Mouse (Mus musculus) hindlimb bud, embryonic 11.5 days (tissue): Measurements from ENCODE around the gene Gm17304.

Experiments used
- DNase-seq: peaks from one replicate; pipeline ENCODE4 v3.0.0-alpha.2; 2012; ENCODE audit warnings: low read depth, low spot score; ENCODE audit errors: extremely low spot score

The Gm17304 gene

GRCm38 (mm10) chr5:106608798-106609197 is at the start of gene Gm17304:
Gm17304 (plus strand) TSS chr5:106609098.
- no peak for DNase-seq

GRCm38 (mm10) chr5:106560631-106561498 is 48.0 kb upstream of the Gm17304 start:
- DNase-seq: no peak

- no peak for DNase-seq
These were observed 47.4 kb upstream of the Gm17304 start for GRCm38 (mm10) chr5:106561499-106561822.

GRCm38 (mm10) chr5:106566025-106566424 is 42.9 kb upstream of the Gm17304 start:
- DNase-seq: no peak

GRCm38 (mm10) chr5:106573742-106574559 is 34.9 kb upstream of the Gm17304 start:
- no peak for DNase-seq

GRCm38 (mm10) chr5:106574560-106574946 is 34.3 kb upstream of the Gm17304 start:
- DNase-seq: no peak

GRCm38 (mm10) chr5:106575098-106575497 is 33.8 kb upstream of the Gm17304 start:
- no peak for DNase-seq

- DNase-seq: no peak
These were observed 31.5 kb upstream of the Gm17304 start for GRCm38 (mm10) chr5:106577237-106577888.

- DNase-seq: no peak
These were observed 28.0 kb upstream of the Gm17304 start for GRCm38 (mm10) chr5:106580943-106581342.

- no peak for DNase-seq
These were observed 19.9 kb upstream of the Gm17304 start for GRCm38 (mm10) chr5:106589006-106589405.

- no peak for DNase-seq
These were observed 19.2 kb upstream of the Gm17304 start for GRCm38 (mm10) chr5:106589670-106590069.

- DNase-seq: no peak
These were observed 18.2 kb upstream of the Gm17304 start for GRCm38 (mm10) chr5:106590686-106591085.

GRCm38 (mm10) chr5:106594388-106594787 is 14.5 kb upstream of the Gm17304 start:
- DNase-seq: no peak

- no peak for DNase-seq
These were observed 11.4 kb upstream of the Gm17304 start for GRCm38 (mm10) chr5:106597472-106597871.

- no peak for DNase-seq
These were observed 9.4 kb upstream of the Gm17304 start for GRCm38 (mm10) chr5:106599482-106599881.

- no peak for DNase-seq
These were observed 4.5 kb upstream of the Gm17304 start for GRCm38 (mm10) chr5:106604381-106604780.

- no peak for DNase-seq
These were observed 3.8 kb upstream of the Gm17304 start for GRCm38 (mm10) chr5:106605096-106605495.

- DNase-seq: no peak
These were observed 1.8 kb upstream of the Gm17304 start for GRCm38 (mm10) chr5:106607081-106607480.

GRCm38 (mm10) chr5:106612151-106612550 is 3.3 kb downstream of the Gm17304 start:
- no peak for DNase-seq

GRCm38 (mm10) chr5:106614570-106614969 is 5.7 kb downstream of the Gm17304 start:
- no peak for DNase-seq

- DNase-seq: no peak
These were observed 6.1 kb downstream of the Gm17304 start for GRCm38 (mm10) chr5:106615006-106615405.

GRCm38 (mm10) chr5:106620446-106620845 is 11.5 kb downstream of the Gm17304 start:
- DNase-seq: no peak
